Mouse (Mus musculus) cerebellum, adult (tissue): Measurements from ENCODE around the gene Ccnd3.
A peak's percentile ranks its signal among the peaks of the same experiment; 100 is the strongest.
"Not testable (repeated sequence)": the region's sequence is repeated elsewhere in the genome, so short reads cannot be mapped to it uniquely, and the experiment has no call there.

ENCODE experiments used
- ATAC-seq: cut with Nextera tagmentation; 2 replicates; pipeline ENCODE4 v1.9.2; 2017; ENCODE audit warnings: mild to moderate bottlenecking, moderate library complexity, mixed read lengths; ENCODE audit not compliant: insufficient number of reproducible peaks, low FRiP score, low TSS enrichment

Ccnd3 gene

GRCm38 (mm10) chr17:47591073-47591472 is 86.2 kb downstream of the Ccnd3 start:
- no peak for ATAC-seq

GRCm38 (mm10) chr17:47593215-47593853 is 88.5 kb downstream of the Ccnd3 start:
- ATAC-seq = peak; percentile 71

- no peak for ATAC-seq
Measured at GRCm38 (mm10) chr17:47593854-47594182, 89.0 kb downstream of the Ccnd3 start.

GRCm38 (mm10) chr17:47594183-47594968 is 89.5 kb downstream of the Ccnd3 start:
- no peak for ATAC-seq

- no peak for ATAC-seq
Measured at GRCm38 (mm10) chr17:47594969-47595247, 90.1 kb downstream of the Ccnd3 start.

GRCm38 (mm10) chr17:47595248-47596161 is 90.7 kb downstream of the Ccnd3 start:
- ATAC-seq = no peak

GRCm38 (mm10) chr17:47596162-47596838 is 91.4 kb downstream of the Ccnd3 start:
- ATAC-seq = no peak

GRCm38 (mm10) chr17:47596839-47597164 is 92.0 kb downstream of the Ccnd3 start:
- no peak for ATAC-seq

- ATAC-seq = no peak
Measured at GRCm38 (mm10) chr17:47597261-47597660, 92.4 kb downstream of the Ccnd3 start.

GRCm38 (mm10) chr17:47597838-47598579 is 93.2 kb downstream of the Ccnd3 start:
- ATAC-seq = no peak

- not testable (repeated sequence) for ATAC-seq
Measured at GRCm38 (mm10) chr17:47598580-47599304, 93.9 kb downstream of the Ccnd3 start.

GRCm38 (mm10) chr17:47599511-47600297 is 94.9 kb downstream of the Ccnd3 start:
- no peak for ATAC-seq

- no peak for ATAC-seq
Measured at GRCm38 (mm10) chr17:47600601-47601388, 95.9 kb downstream of the Ccnd3 start.

GRCm38 (mm10) chr17:47601389-47601755 is 96.5 kb downstream of the Ccnd3 start:
- no peak for ATAC-seq

- ATAC-seq = no peak
Measured at GRCm38 (mm10) chr17:47602289-47602688, 97.4 kb downstream of the Ccnd3 start.

- no peak for ATAC-seq
Measured at GRCm38 (mm10) chr17:47606220-47606619, 101.4 kb downstream of the Ccnd3 start.

- no peak for ATAC-seq
Measured at GRCm38 (mm10) chr17:47609182-47609581, 104.3 kb downstream of the Ccnd3 start.
